Mouse (Mus musculus): Measurements from ENCODE around the gene Piezo1. TPM values are rescaled to one million over a fixed set of nuclear protein-coding genes. Genes with fewer than 3 reads are reported as not detected.
A peak's percentile ranks its signal among the peaks of the same experiment; 100 is the strongest.

The Piezo1 gene
- polyA plus RNA-seq, 1 experiment from 2014 or later = 23.3 TPM

DNA sequence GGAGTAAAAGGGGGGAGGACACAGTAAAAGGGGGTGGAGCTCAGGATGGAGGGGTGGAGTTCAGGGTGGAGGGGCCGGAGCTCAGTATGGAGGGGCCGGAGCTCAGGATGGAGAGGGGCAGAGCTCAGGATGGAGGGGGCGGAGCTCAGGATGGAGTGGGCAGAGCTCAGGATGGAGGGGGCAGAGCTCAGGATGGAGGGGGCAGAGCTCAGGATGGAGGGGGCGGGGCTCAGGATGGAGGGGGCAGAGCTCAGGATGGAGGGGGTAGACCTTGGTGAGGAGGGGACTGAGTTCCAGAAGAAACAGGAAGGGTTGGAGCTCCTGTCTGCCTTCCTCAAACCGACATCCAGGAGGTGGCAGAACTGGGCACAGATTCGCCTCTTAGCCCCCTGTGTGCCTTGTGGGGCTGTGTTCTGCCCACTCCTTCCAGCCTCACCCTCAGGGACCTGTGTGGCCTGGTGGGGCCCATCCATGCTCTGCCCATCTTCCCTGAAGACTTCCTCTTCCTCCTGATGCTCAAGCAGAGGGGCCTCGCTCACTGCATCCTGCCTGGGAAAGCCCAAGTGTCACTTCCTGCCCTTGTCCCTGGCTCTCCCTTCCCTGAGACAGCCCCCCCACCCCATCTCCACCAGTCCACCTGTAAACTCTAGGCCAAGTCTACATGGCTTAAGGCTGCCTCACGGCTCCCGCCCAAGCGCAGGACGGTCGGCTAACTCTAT, 54.0 kb downstream of the Piezo1 start:
- H3K4me3 ChIP-seq (ENCODE audit: low read length) = no peak overlapping the region
- H3K4me2 ChIP-seq (ENCODE audit: low read depth, low read length) = no peak overlapping the region
- peak overlapping the region; percentile 70 for H3K27ac ChIP-seq (ENCODE audit: low read length)
- H3K9ac ChIP-seq (ENCODE audit: low read length) = no peak overlapping the region
- H3K36me3 ChIP-seq (ENCODE audit: control insufficient read depth, insufficient read depth, low read length) = peaks cover 67% of the 10 kb centered on the region
- H3K4me1 ChIP-seq (replicated peaks; ENCODE audit: control insufficient read depth, insufficient read depth, low read length) = 0 out of 2 replicates have a peak, but pooled peaks cover 2% of the 10 kb centered on the region
- H3K27me3 ChIP-seq (ENCODE audit: control insufficient read depth, insufficient read depth, low read depth, low read length) = no peaks in the 10 kb centered on the region
- no peaks in the 10 kb centered on the region for H3K9me3 ChIP-seq (ENCODE audit: control insufficient read depth, low read length)
- 75% methylated on average over 12 of the region's 12 CpGs for WGBS
- peak; percentile 32 for ATAC-seq (ENCODE audit: low read depth)

DNA sequence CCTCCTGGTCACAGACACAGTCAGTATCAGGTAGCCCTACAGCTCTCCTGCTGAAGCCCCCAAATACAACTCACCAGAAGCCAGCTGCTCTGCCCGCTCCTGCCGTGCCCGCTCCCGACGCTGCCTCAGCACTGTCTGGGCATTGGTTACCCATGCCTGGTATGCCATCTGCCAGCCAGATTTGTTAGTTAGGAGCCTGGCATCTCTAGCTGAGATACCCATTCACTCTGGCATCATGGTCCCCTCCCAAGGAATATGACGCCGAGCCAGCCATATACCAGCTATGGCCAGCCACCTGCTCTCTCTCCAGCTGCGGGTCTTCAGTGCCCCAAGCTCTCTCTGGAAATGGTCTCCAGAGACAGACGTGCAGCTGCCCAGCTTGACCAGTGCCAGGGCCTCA, 62.7 kb downstream of the Piezo1 start:
- no peak for ATAC-seq (ENCODE audit: low read depth)

DNA sequence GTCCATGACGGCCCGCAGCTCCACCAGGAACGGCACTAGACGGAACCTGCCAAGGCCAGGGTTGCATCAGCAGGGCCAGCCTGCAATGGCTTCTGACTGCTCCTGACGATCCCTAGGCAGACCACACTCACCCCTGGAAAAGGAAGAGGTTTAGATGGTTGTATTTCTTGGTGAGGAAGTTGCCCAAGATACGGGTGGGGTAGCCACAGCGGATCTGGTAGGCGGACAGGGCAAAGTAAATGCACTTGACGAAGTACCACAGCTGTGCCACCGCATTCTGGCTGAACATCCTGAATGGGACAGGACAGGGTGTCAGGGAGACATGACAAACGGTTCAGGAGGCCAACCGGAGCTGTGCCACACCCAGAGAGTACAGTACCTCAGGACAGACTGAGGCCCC, 66.3 kb downstream of the Piezo1 start:
- no peaks in the 10 kb centered on the region for H3K9me3 ChIP-seq (ENCODE audit: control insufficient read depth, low read length)
- no peak overlapping the region for H3K27ac ChIP-seq (ENCODE audit: low read length)
- ATAC-seq (ENCODE audit: low read depth) = no peak
- H3K36me3 ChIP-seq (ENCODE audit: control insufficient read depth, insufficient read depth, low read length) = peaks cover 86% of the 10 kb centered on the region
- H3K27me3 ChIP-seq (ENCODE audit: control insufficient read depth, insufficient read depth, low read depth, low read length) = no peaks in the 10 kb centered on the region
- H3K9ac ChIP-seq (ENCODE audit: low read length) = no peak overlapping the region
- no peak overlapping the region for H3K4me3 ChIP-seq (ENCODE audit: low read length)
- H3K4me1 ChIP-seq (replicated peaks; ENCODE audit: control insufficient read depth, insufficient read depth, low read length) = no peaks in the 10 kb centered on the region
- H3K4me2 ChIP-seq (ENCODE audit: low read depth, low read length) = no peak overlapping the region
- WGBS = 84% methylated on average over 12 of the region's 12 CpGs

More for the DNA sequence above, 62.7 kb downstream of the Piezo1 start:
- H3K27me3 ChIP-seq (ENCODE audit: control insufficient read depth, insufficient read depth, low read depth, low read length) = no peaks in the 10 kb centered on the region
- no peak overlapping the region for H3K27ac ChIP-seq (ENCODE audit: low read length)
- no peak overlapping the region for H3K9ac ChIP-seq (ENCODE audit: low read length)
- WGBS = 93% methylated on average over 9 of the region's 9 CpGs
- H3K4me3 ChIP-seq (ENCODE audit: low read length) = no peak overlapping the region
- H3K4me2 ChIP-seq (ENCODE audit: low read depth, low read length) = no peak overlapping the region
- peaks cover 83% of the 10 kb centered on the region for H3K36me3 ChIP-seq (ENCODE audit: control insufficient read depth, insufficient read depth, low read length)
- H3K9me3 ChIP-seq (ENCODE audit: control insufficient read depth, low read length) = no peaks in the 10 kb centered on the region
- no peaks in the 10 kb centered on the region for H3K4me1 ChIP-seq (replicated peaks; ENCODE audit: control insufficient read depth, insufficient read depth, low read length)

DNA sequence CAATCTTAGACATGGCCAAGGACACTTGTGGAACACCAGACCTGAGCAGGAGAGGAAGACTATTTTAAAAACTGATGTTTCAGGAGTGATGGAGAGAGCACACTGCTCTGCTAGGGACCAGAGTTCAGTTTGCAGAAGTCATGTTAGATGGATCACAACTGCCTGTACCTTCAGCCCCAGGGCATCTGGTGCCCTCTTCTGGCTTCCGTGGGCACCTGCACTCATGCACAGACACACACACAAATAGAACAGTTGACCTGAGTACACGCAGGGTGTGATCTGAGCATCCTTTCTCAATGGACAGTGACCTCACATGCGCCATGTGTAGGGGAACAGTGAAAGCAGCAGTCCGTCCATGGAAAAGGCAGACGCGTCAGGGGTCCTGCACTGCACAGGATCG, 67.3 kb downstream of the Piezo1 start:
- Histone ChIP-seq H3K27me3 (ENCODE audit: control insufficient read depth, insufficient read depth, low read depth, low read length) (no peaks in the 10 kb centered on the region), H3K4me1 (replicated peaks; ENCODE audit: control insufficient read depth, insufficient read depth, low read length) (no peaks in the 10 kb centered on the region), H3K36me3 (ENCODE audit: control insufficient read depth, insufficient read depth, low read length) (peaks cover 82% of the 10 kb centered on the region), H3K9me3 (ENCODE audit: control insufficient read depth, low read length) (no peaks in the 10 kb centered on the region), H3K9ac (ENCODE audit: low read length) (no peak overlapping the region), H3K4me3 (ENCODE audit: low read length) (no peak overlapping the region), H3K4me2 (ENCODE audit: low read depth, low read length) (no peak overlapping the region), H3K27ac (ENCODE audit: low read length) (no peak overlapping the region)
- 92% methylated on average over 7 of the region's 7 CpGs for WGBS
- ATAC-seq (ENCODE audit: low read depth) = no peak

DNA sequence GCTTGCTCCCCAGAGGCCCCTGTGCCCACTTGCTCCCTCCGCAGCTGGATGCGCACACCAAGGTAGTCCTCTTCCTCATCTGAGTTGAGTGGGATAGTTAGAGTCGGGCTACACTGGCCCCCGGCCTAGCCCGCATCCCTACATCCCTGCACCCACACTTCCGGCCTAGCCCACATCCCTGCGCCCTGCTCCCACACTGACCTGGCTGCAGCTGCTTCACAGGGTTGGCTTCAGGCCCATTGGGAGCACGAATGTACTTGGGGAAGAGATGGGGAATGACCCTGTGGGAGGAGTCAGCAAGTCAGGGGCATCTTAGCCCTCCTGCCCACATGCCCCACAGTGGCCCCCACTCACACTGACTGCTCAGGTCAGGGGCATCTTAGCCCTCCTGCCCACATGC, 68.7 kb downstream of the Piezo1 start:
- Histone ChIP-seq H3K27me3 (ENCODE audit: control insufficient read depth, insufficient read depth, low read depth, low read length) (no peaks in the 10 kb centered on the region), H3K27ac (ENCODE audit: low read length) (no peak overlapping the region), H3K4me2 (ENCODE audit: low read depth, low read length) (no peak overlapping the region), H3K36me3 (ENCODE audit: control insufficient read depth, insufficient read depth, low read length) (peaks cover 68% of the 10 kb centered on the region), H3K4me1 (replicated peaks; ENCODE audit: control insufficient read depth, insufficient read depth, low read length) (no peaks in the 10 kb centered on the region), H3K9me3 (ENCODE audit: control insufficient read depth, low read length) (no peaks in the 10 kb centered on the region), H3K4me3 (ENCODE audit: low read length) (no peak overlapping the region), H3K9ac (ENCODE audit: low read length) (no peak overlapping the region)
- ATAC-seq (ENCODE audit: low read depth) = no peak
- WGBS = 86% methylated on average over 8 of the region's 8 CpGs

DNA sequence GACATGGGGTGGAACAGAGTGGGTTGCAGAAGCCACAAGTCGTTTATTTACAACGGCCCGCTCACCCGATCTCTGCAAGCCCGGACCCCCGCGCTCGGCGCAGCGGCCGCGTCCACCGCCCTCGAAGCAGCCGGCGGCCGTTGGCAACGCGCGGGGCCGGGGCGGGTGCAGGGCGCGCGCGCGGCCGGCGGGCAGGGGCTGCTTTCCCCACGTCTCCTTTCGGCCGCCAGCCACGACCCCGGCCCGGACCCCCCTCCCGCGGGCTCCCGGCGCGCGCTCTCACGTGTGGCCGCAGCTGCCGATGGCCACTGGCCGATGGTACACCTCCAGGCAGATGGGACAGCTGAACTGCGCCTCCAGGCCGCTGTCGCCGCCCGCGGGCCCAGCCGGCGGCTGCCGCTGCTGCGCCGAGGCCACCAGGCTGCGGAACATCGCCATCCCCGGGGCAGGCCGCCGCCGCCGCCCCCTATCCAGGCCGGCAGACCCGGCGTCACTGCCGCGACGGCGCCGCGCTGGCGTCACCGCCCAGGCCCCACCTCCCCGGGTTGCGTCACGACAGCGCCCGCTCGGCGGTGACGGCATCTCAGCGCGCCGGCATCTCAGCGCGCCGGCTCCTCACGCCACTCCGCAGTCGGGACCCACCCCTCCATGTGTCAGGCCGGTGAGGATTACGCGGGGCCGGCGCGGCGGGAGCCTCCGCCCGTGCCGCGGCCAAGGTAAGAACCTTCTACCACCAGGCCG, 75.4 kb downstream of the Piezo1 start, which contains the start of the genes Rnf166 and Ctu2:
TSS of gene Rnf166 (minus strand) at position 485 of the 741 bp plus-strand sequence.
TSS of gene Ctu2 (plus strand) at position 564 of the 741 bp plus-strand sequence.
- 0% methylated on average over 73 of the region's 103 CpGs for WGBS
- Histone ChIP-seq H3K4me2 (ENCODE audit: low read depth, low read length) (peak within 1 kb of the TSS; percentile 87), H3K27me3 (ENCODE audit: control insufficient read depth, insufficient read depth, low read depth, low read length) (no peaks in the 10 kb centered on the region), H3K36me3 (ENCODE audit: control insufficient read depth, insufficient read depth, low read length) (peaks cover 8% of the 10 kb centered on the region), H3K9ac (ENCODE audit: low read length) (peak within 1 kb of the TSS; percentile 95), H3K9me3 (ENCODE audit: control insufficient read depth, low read length) (no peaks in the 10 kb centered on the region), H3K27ac (ENCODE audit: low read length) (peak within 1 kb of the TSS; percentile 55), H3K4me3 (ENCODE audit: low read length) (peak within 1 kb of the TSS; percentile 99), H3K4me1 (replicated peaks; ENCODE audit: control insufficient read depth, insufficient read depth, low read length) (peaks cover 12% of the 10 kb centered on the region)
- ATAC-seq (ENCODE audit: low read depth) = peak; percentile 94

DNA sequence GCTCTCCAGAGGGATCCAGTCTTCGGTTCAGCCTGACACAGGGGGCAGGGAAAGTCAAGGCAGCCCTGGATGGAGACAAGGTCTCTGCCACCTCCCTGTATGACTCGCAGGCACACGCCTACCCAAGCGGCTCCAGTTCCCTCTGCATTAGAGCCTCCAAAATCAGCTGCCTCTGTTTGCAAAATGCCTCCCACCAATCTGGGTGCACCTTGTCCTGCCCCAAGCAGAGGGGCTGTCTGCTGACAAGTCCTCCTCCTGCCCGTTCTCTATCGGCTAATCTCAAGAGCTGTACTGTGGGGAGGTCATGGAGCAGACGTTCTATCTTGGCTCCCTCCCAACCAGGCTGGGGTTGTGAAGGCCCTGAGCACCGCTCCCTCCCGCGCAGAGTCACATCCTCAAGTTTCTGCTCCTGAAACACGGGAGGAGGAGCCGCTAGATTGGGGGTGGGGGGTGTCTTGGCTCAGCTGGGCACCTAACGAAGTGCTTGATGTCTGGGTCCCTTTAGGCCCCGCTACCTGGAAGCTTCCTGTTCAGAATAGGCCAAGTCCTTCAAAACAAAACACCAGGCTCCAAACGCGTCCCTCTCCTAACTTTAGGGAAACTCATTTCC, 76.1 kb downstream of the Piezo1 start:
- Histone ChIP-seq H3K4me1 (replicated peaks; ENCODE audit: control insufficient read depth, insufficient read depth, low read length) (peaks cover 12% of the 10 kb centered on the region), H3K27ac (ENCODE audit: low read length) (no peak overlapping the region; the same call in 1 of the 2 replicates), H3K36me3 (ENCODE audit: control insufficient read depth, insufficient read depth, low read length) (peaks cover 7% of the 10 kb centered on the region; the same call in 1 of the 2 replicates), H3K4me2 (ENCODE audit: low read depth, low read length) (peak overlapping the region; percentile 64), H3K4me3 (ENCODE audit: low read length) (peak overlapping the region; percentile 99), H3K9ac (ENCODE audit: low read length) (peak overlapping the region; percentile 95), H3K27me3 (ENCODE audit: control insufficient read depth, insufficient read depth, low read depth, low read length) (no peaks in the 10 kb centered on the region), H3K9me3 (ENCODE audit: control insufficient read depth, low read length) (no peaks in the 10 kb centered on the region)
- 5% methylated on average over 16 of the region's 16 CpGs for WGBS
- ATAC-seq (ENCODE audit: low read depth) = peak; percentile 20

DNA sequence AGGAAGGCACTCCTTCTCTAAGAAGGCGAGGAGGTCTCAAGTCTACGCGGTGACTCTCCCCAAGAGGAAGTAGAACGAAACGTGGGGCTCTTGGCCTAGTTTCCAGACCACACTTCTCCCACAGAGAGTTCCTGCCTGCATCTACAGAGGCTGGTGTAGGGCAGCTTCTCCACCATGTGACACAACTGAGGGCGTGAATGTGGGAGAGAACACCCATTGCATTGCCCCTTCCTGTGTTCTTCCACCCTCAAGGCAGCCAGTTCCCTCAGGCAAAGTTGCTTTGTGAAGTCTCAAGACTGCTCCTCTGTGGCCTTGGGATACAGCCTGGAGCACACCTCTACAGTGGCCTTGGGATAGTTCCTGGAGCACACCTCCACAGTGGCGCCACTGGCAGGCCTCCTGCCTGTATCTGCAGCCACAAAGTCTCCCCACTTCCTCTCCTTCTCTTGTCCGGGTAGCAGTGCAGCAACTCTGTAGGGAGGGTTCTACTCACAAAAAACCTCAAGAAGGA, 77.2 kb downstream of the Piezo1 start:
- Histone ChIP-seq H3K9me3 (ENCODE audit: control insufficient read depth, low read length) (no peaks in the 10 kb centered on the region), H3K4me2 (ENCODE audit: low read depth, low read length) (no peak overlapping the region), H3K27ac (ENCODE audit: low read length) (no peak overlapping the region), H3K4me3 (ENCODE audit: low read length) (no peak overlapping the region), H3K9ac (ENCODE audit: low read length) (no peak overlapping the region), H3K36me3 (ENCODE audit: control insufficient read depth, insufficient read depth, low read length) (0 out of 2 replicates have a peak, but pooled peaks cover 2% of the 10 kb centered on the region), H3K4me1 (replicated peaks; ENCODE audit: control insufficient read depth, insufficient read depth, low read length) (peaks cover 12% of the 10 kb centered on the region), H3K27me3 (ENCODE audit: control insufficient read depth, insufficient read depth, low read depth, low read length) (no peaks in the 10 kb centered on the region)
- 81% methylated on average over 8 of the region's 8 CpGs for WGBS
- ATAC-seq (ENCODE audit: low read depth) = no peak

DNA sequence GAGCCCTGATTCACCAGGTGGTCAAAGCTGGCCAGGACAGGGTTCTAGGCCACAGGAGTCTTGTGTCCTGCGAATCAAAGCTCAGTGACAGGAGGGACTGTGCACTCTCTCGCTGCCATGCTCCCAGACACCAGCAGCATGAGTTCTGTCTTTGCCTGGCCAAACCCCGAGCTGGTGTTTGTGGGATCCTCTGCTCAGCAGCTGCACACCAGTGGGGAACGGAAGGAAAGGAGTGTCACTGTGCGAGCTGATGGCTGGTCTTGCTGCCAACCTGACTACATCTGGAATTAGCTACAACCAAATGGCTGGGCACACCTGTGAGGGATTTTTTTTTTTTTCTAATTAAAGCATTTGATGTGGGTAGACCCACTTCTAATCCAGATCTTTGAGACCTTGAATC, 80.4 kb downstream of the Piezo1 start:
- Histone ChIP-seq H3K9me3 (ENCODE audit: control insufficient read depth, low read length) (no peaks in the 10 kb centered on the region), H3K27ac (ENCODE audit: low read length) (no peak overlapping the region), H3K4me2 (ENCODE audit: low read depth, low read length) (no peak overlapping the region), H3K9ac (ENCODE audit: low read length) (no peak overlapping the region), H3K4me3 (ENCODE audit: low read length) (no peak overlapping the region), H3K27me3 (ENCODE audit: control insufficient read depth, insufficient read depth, low read depth, low read length) (no peaks in the 10 kb centered on the region), H3K4me1 (replicated peaks; ENCODE audit: control insufficient read depth, insufficient read depth, low read length) (peaks cover 6% of the 10 kb centered on the region), H3K36me3 (ENCODE audit: control insufficient read depth, insufficient read depth, low read length) (peaks cover 14% of the 10 kb centered on the region)
- no peak for ATAC-seq (ENCODE audit: low read depth)
- WGBS = 74% methylated on average over 5 of the region's 5 CpGs

All from lung, embryonic 16.5 days (tissue).